ENCODE assay signal across 23 mouse cellular contexts in the genomic region with DNA sequence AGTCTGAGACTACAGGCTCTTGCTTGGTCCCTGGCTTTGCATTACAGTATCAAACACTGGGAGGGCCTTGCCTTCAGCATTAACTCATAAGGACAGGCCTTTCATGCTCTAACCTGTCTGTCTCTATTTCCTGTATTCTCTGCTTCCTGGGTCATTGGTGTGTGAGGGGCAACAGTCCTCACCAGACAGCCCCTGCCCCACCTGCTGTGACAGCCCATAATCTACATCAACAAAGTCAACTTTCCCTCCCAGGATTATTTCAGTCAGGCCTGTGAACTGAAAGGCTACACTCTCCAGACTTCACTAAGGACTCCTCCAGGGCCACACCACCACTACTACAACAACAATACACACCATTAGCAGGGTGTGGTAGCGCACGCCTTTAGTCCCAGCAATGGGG. TPM values are rescaled to one million over a fixed set of nuclear protein-coding genes. Genes with fewer than 3 reads are reported as not detected.
DNase-seq lines count a peak whose midpoint lies in the region; ATAC-seq lines count a peak whose summit lies in the region.
"Had no signal": no experiment of that assay in that cellular context is flagged by ENCODE, and none has a peak within 500 bp of the region (broad histone marks: within the 10 kb centered on the region; RNA-seq: fewer than 3 reads in every experiment).

No protein-coding gene starts in this region.

- H3K27ac ChIP-seq in heart, embryonic 10.5 days: peak overlapping the region; percentile 72; the same call in 1 of the 2 replicates
- H3K27ac ChIP-seq in hindbrain, embryonic 13.5 days: peak overlapping the region; percentile 14; the same call in 1 of the 2 replicates
- no peak overlapping the region for H3K27ac ChIP-seq in hindbrain, embryonic 10.5 days

- no peak for ATAC-seq in hindbrain, embryonic 13.5 days (ENCODE audit: low FRiP score)
- ATAC-seq in megakaryocyte, adult 5-6 weeks (ENCODE audit: poor library complexity, severe bottlenecking): no peak
- ATAC-seq: forebrain, embryonic 16.5 days had no signal

- H3K4me3 ChIP-seq in heart, embryonic 10.5 days: no peak overlapping the region
- no peak overlapping the region for H3K4me3 ChIP-seq in hindbrain, embryonic 13.5 days
- H3K4me3 ChIP-seq in hindbrain, embryonic 10.5 days: no peak overlapping the region
- peak overlapping the region; percentile 86 for H3K4me3 ChIP-seq in megakaryocyte, embryonic 14.5 days (replicated peaks)
- H3K4me3 ChIP-seq: erythroblast, embryonic 14.5 days had no signal

- no peaks in the 10 kb centered on the region for H3K27me3 ChIP-seq in heart, embryonic 10.5 days (ENCODE audit: insufficient read depth, poor library complexity, severe bottlenecking)
- H3K27me3 ChIP-seq in hindbrain, embryonic 13.5 days: no peaks in the 10 kb centered on the region
- H3K27me3 ChIP-seq in hindbrain, embryonic 10.5 days (ENCODE audit: insufficient read depth, poor library complexity, severe bottlenecking): no peaks in the 10 kb centered on the region
- no peaks in the 10 kb centered on the region for H3K27me3 ChIP-seq in megakaryocyte, embryonic 14.5 days (replicated peaks)

- intact Hi-C loops in heart, postnatal 25 days (cut with DNase I): no loop called here

- H3K4me1 ChIP-seq in heart, embryonic 10.5 days: peaks cover 72% of the 10 kb centered on the region
- H3K4me1 ChIP-seq in hindbrain, embryonic 13.5 days (replicated peaks): peaks cover 76% of the 10 kb centered on the region
- H3K4me1 ChIP-seq in hindbrain, embryonic 10.5 days (replicated peaks): peaks cover 38% of the 10 kb centered on the region
- H3K4me1 ChIP-seq in megakaryocyte, embryonic 14.5 days: peaks cover 97% of the 10 kb centered on the region

- WGBS in heart, embryonic 10.5 days: 81% methylated on average over 2 of the region's 2 CpGs
- WGBS in hindbrain, embryonic 13.5 days: 77% methylated on average over 2 of the region's 2 CpGs
- 88% methylated on average over 2 of the region's 2 CpGs for WGBS in hindbrain, embryonic 10.5 days

- DNase-seq in heart, embryonic 10.5 days (ENCODE audit: low spot score): no peak
- DNase-seq in heart, postnatal 25 days (ENCODE audit: low spot score): no peak
- no peak for DNase-seq in hindbrain, embryonic 10.5 days (ENCODE audit: low spot score)
- peak; percentile 86 for DNase-seq in ZHBTc4 (ENCODE audit: low read depth, low spot score)
- no peak for DNase-seq in ovary, postnatal 14 days (ENCODE audit: low spot score)
- DNase-seq: adrenal gland, adult 8-10 months; kidney, adult 8-10 months; kidney, postnatal 25 days; liver; lung, adult 2 months; lung, postnatal 36 days; right cerebral cortex, adult 18-20 months; thymus, postnatal 4 days had no signal

- H3K4me2 ChIP-seq in hindbrain, embryonic 13.5 days: no peak overlapping the region

- H3K36me3 ChIP-seq in heart, embryonic 10.5 days: peaks cover 2% of the 10 kb centered on the region
- H3K36me3 ChIP-seq in hindbrain, embryonic 13.5 days: 0 out of 2 replicates have a peak, but pooled peaks cover 3% of the 10 kb centered on the region
- H3K36me3 ChIP-seq in hindbrain, embryonic 10.5 days: peaks cover 25% of the 10 kb centered on the region
- H3K36me3 ChIP-seq in megakaryocyte, embryonic 14.5 days (replicated peaks; ENCODE audit: low read length): peaks cover 77% of the 10 kb centered on the region

- no peaks in the 10 kb centered on the region for H3K9me3 ChIP-seq in heart, embryonic 10.5 days
- H3K9me3 ChIP-seq in hindbrain, embryonic 13.5 days: no peaks in the 10 kb centered on the region
- no peaks in the 10 kb centered on the region for H3K9me3 ChIP-seq in hindbrain, embryonic 10.5 days
- H3K9me3 ChIP-seq in megakaryocyte, embryonic 14.5 days: no peaks in the 10 kb centered on the region

- 0 out of 2 replicates have a peak overlapping the region, but pooled peaks have one; percentile 2 for H3K9ac ChIP-seq in hindbrain, embryonic 13.5 days

RNA-seq across cellular contexts. Expression of gene Nudt3, which starts 20.3 kb away (rescaled TPM):
- 89.7 and 107 TPM in 2 replicates for polyA plus RNA-seq in heart, embryonic 10.5 days (2016; fragmentation: Nextera tagmentation; extraction: Ambion mirVana)
- total RNA-seq in heart, postnatal 25 days (2021): 100 to 1,000 TPM; 343 TPM
- 225 and 235 TPM in 2 replicates for polyA plus RNA-seq in hindbrain, embryonic 13.5 days (2015; fragmentation: Nextera tagmentation; extraction: Ambion mirVana)
- polyA plus RNA-seq in hindbrain, embryonic 10.5 days (2016; fragmentation: Nextera tagmentation; extraction: Ambion mirVana): 90.6 and 145 TPM in 2 replicates
- polyA plus RNA-seq in megakaryocyte, embryonic 14.5 days (2012; ENCODE audit: insufficient read depth, low replicate concordance): 157 and 272 TPM in 2 replicates
- 32.3 and 32.9 TPM in 2 replicates for total RNA-seq in megakaryocyte, adult 5-6 weeks (2015)
- total RNA-seq in megakaryocyte, adult 5-6 weeks (2017): 91.6 and 93.8 TPM in 2 replicates

RNA-seq across cellular contexts. Expression of gene RPS10-NUDT3, which starts 32.0 kb away (rescaled TPM):
- not detected in 2 replicates for polyA plus RNA-seq in heart, embryonic 10.5 days (2016; fragmentation: Nextera tagmentation; extraction: Ambion mirVana)
- total RNA-seq in heart, postnatal 25 days (2021): under 1 TPM in 1 of 2 experiments, not detected in 1; 0.94 TPM
- polyA plus RNA-seq in hindbrain, embryonic 13.5 days (2015; fragmentation: Nextera tagmentation; extraction: Ambion mirVana): not detected in 2 replicates
- polyA plus RNA-seq in hindbrain, embryonic 10.5 days (2016; fragmentation: Nextera tagmentation; extraction: Ambion mirVana): 0.86 TPM in 1 of 2 replicates, not detected in the other
- not detected in 2 replicates for polyA plus RNA-seq in megakaryocyte, embryonic 14.5 days (2012; ENCODE audit: insufficient read depth, low replicate concordance)
- not detected in 2 replicates for total RNA-seq in megakaryocyte, adult 5-6 weeks (2015)
- total RNA-seq in megakaryocyte, adult 5-6 weeks (2017): not detected in 2 replicates
- total RNA-seq: adrenal gland, adult 8-10 months; hematopoietic stem cell, adult 5-6 weeks; MEL had no signal
- polyA plus RNA-seq: C2C12; erythroblast, embryonic 14.5 days; forebrain, embryonic 16.5 days; lung, adult 2 months; midbrain, embryonic 14.5 days; small intestine, adult 2 months had no signal

RNA-seq across cellular contexts. Expression of gene Rps10, which starts 33.4 kb away (rescaled TPM):
- polyA plus RNA-seq in heart, embryonic 10.5 days (2016; fragmentation: Nextera tagmentation; extraction: Ambion mirVana): 629 and 734 TPM in 2 replicates
- 100 to 1,000 TPM; 476 to 516 TPM for total RNA-seq in heart, postnatal 25 days (2021)
- polyA plus RNA-seq in hindbrain, embryonic 13.5 days (2015; fragmentation: Nextera tagmentation; extraction: Ambion mirVana): 565 and 583 TPM in 2 replicates
- polyA plus RNA-seq in hindbrain, embryonic 10.5 days (2016; fragmentation: Nextera tagmentation; extraction: Ambion mirVana): 827 and 832 TPM in 2 replicates
- 1,090 and 3,855 TPM in 2 replicates for polyA plus RNA-seq in megakaryocyte, embryonic 14.5 days (2012; ENCODE audit: insufficient read depth, low replicate concordance)
- 1,486 and 1,560 TPM in 2 replicates for total RNA-seq in megakaryocyte, adult 5-6 weeks (2015)
- 1,634 and 1,837 TPM in 2 replicates for total RNA-seq in megakaryocyte, adult 5-6 weeks (2017)

RNA-seq across cellular contexts. Expression of gene AI413582, which starts 37.5 kb away (rescaled TPM):
- 19.7 and 21.0 TPM in 2 replicates for polyA plus RNA-seq in heart, embryonic 10.5 days (2016; fragmentation: Nextera tagmentation; extraction: Ambion mirVana)
- 1 to 10 TPM; 7.3 to 7.7 TPM for total RNA-seq in heart, postnatal 25 days (2021)
- 43.5 and 44.8 TPM in 2 replicates for polyA plus RNA-seq in hindbrain, embryonic 13.5 days (2015; fragmentation: Nextera tagmentation; extraction: Ambion mirVana)
- polyA plus RNA-seq in hindbrain, embryonic 10.5 days (2016; fragmentation: Nextera tagmentation; extraction: Ambion mirVana): 19.1 and 23.9 TPM in 2 replicates
- polyA plus RNA-seq in megakaryocyte, embryonic 14.5 days (2012; ENCODE audit: insufficient read depth, low replicate concordance): 81.1 and 284 TPM in 2 replicates
- 58.0 and 63.8 TPM in 2 replicates for total RNA-seq in megakaryocyte, adult 5-6 weeks (2015)
- total RNA-seq in megakaryocyte, adult 5-6 weeks (2017): 55.4 and 62.9 TPM in 2 replicates

RNA-seq across cellular contexts. Expression of gene Hmga1, which starts 46.7 kb away (rescaled TPM):
- 438 and 609 TPM in 2 replicates for polyA plus RNA-seq in heart, embryonic 10.5 days (2016; fragmentation: Nextera tagmentation; extraction: Ambion mirVana)
- 10 to 100 TPM; 35.2 to 42.0 TPM for total RNA-seq in heart, postnatal 25 days (2021)
- polyA plus RNA-seq in hindbrain, embryonic 13.5 days (2015; fragmentation: Nextera tagmentation; extraction: Ambion mirVana): 113 and 126 TPM in 2 replicates
- 541 and 748 TPM in 2 replicates for polyA plus RNA-seq in hindbrain, embryonic 10.5 days (2016; fragmentation: Nextera tagmentation; extraction: Ambion mirVana)
- polyA plus RNA-seq in megakaryocyte, embryonic 14.5 days (2012; ENCODE audit: insufficient read depth, low replicate concordance): 3,567 and 8,363 TPM in 2 replicates
- 159 and 170 TPM in 2 replicates for total RNA-seq in megakaryocyte, adult 5-6 weeks (2015)
- total RNA-seq in megakaryocyte, adult 5-6 weeks (2017): 89.8 and 99.6 TPM in 2 replicates
